Mouse (Mus musculus) naive thymus-derived CD4-positive, alpha-beta T cell, adult 2 months (primary cell): ENCODE data around the gene 2610507B11Rik.

ENCODE experiments used
- DNase-seq: peaks from one replicate; pipeline ENCODE4 v3.0.0-alpha.2; 2011; ENCODE audit warnings: low read depth

Gene 2610507B11Rik

GRCm38 (mm10) chr11:78261380-78262352 is at the start of gene 2610507B11Rik:
Gene 2610507B11Rik (plus strand): TSS chr11:78261752.
- peak; percentile 97 for DNase-seq

- no peak for DNase-seq
Observed at GRCm38 (mm10) chr11:78213086-78213817, 48.3 kb upstream of the 2610507B11Rik start.

- DNase-seq, result peak; percentile 73
Observed at GRCm38 (mm10) chr11:78215709-78216317, 45.7 kb upstream of the 2610507B11Rik start.

GRCm38 (mm10) chr11:78223586-78223985 is 38.0 kb upstream of the 2610507B11Rik start:
- no peak for DNase-seq

GRCm38 (mm10) chr11:78231518-78231917 is 30.0 kb upstream of the 2610507B11Rik start:
- DNase-seq, result no peak

GRCm38 (mm10) chr11:78240193-78240857 is 21.2 kb upstream of the 2610507B11Rik start:
- DNase-seq, result no peak

- DNase-seq, result no peak
Observed at GRCm38 (mm10) chr11:78245261-78245626, 16.3 kb upstream of the 2610507B11Rik start.

GRCm38 (mm10) chr11:78245627-78246317 is 15.8 kb upstream of the 2610507B11Rik start, which contains the start of the genes Sdf2 and Supt6:
Gene Sdf2 (plus strand): TSS chr11:78245746.
Gene Supt6 (minus strand): TSS chr11:78245987.
- DNase-seq, result peak; percentile 94

GRCm38 (mm10) chr11:78246318-78247011 is 15.1 kb upstream of the 2610507B11Rik start:
- peak; percentile 33 for DNase-seq

GRCm38 (mm10) chr11:78247012-78247348 is 14.6 kb upstream of the 2610507B11Rik start:
- DNase-seq, result no peak

- no peak for DNase-seq
Observed at GRCm38 (mm10) chr11:78247727-78248140, 13.8 kb upstream of the 2610507B11Rik start.

GRCm38 (mm10) chr11:78256618-78257017 is 4.9 kb upstream of the 2610507B11Rik start:
- DNase-seq, result no peak

- DNase-seq, result peak; percentile 47
Observed at GRCm38 (mm10) chr11:78260489-78261258, 878 bp upstream of the 2610507B11Rik start.

GRCm38 (mm10) chr11:78262550-78262949 is 998 bp downstream of the 2610507B11Rik start:
- DNase-seq, result peak; percentile 72

GRCm38 (mm10) chr11:78265571-78265970 is 4.0 kb downstream of the 2610507B11Rik start:
- DNase-seq, result no peak

GRCm38 (mm10) chr11:78271986-78272385 is 10.4 kb downstream of the 2610507B11Rik start:
- DNase-seq, result no peak

- DNase-seq, result no peak
Observed at GRCm38 (mm10) chr11:78275596-78275995, 14.0 kb downstream of the 2610507B11Rik start.

- peak; percentile 29 for DNase-seq
Observed at GRCm38 (mm10) chr11:78276169-78276568, 14.6 kb downstream of the 2610507B11Rik start.

GRCm38 (mm10) chr11:78278853-78279252 is 17.3 kb downstream of the 2610507B11Rik start:
- DNase-seq, result no peak

GRCm38 (mm10) chr11:78279586-78279985 is 18.0 kb downstream of the 2610507B11Rik start:
- no peak for DNase-seq
